Mouse (Mus musculus) cerebellum, postnatal 25 days (tissue): ENCODE data around the gene Arl16.

ENCODE experiments used
- DNase-seq, 2 experiments: peaks; one replicate each; pipeline ENCODE4 v3.0.0; 2021; ENCODE audit warnings: mixed read lengths in 2 of 2

Gene Arl16

DNA sequence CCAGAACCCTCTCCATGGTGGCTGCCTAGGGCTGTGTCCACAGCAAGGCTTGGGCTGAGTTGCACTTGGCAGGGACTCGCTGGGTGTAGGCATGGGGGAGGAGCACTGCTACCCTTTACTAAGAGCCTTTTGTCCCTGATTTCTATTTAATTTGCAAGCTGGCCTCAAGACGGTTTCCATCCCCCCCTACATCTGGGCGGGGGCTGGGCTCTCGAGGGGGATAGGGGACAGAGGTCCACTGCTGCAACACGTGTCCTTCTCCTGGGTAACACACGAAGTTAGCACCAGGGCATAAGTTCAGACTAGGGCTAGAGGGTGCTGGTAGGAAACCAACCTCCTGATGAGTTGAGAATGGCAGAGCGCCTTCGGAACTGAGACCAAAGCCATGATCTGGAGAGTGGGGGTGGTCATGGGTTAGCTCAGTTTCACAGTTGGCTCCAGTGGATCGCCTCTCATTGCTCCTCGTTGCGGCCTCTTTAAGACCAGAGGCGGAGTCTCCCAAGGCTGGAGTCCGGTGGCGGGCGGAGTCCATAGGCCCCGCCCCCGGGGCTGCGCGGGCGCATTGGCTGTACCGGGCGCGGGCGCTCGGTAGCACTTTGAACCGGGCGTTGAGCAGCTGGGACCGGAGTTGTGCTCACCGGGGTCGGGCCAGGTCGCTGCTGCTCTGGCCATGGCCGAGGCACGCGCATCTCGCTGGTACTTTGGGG lies 24.1 kb upstream of the Arl16 start, which contains the start of gene Slc25a10:
Gene Slc25a10 (plus strand): TSS at position 524 of the 707 bp plus-strand sequence.
- peak; percentile 88 to 93 for DNase-seq

DNA sequence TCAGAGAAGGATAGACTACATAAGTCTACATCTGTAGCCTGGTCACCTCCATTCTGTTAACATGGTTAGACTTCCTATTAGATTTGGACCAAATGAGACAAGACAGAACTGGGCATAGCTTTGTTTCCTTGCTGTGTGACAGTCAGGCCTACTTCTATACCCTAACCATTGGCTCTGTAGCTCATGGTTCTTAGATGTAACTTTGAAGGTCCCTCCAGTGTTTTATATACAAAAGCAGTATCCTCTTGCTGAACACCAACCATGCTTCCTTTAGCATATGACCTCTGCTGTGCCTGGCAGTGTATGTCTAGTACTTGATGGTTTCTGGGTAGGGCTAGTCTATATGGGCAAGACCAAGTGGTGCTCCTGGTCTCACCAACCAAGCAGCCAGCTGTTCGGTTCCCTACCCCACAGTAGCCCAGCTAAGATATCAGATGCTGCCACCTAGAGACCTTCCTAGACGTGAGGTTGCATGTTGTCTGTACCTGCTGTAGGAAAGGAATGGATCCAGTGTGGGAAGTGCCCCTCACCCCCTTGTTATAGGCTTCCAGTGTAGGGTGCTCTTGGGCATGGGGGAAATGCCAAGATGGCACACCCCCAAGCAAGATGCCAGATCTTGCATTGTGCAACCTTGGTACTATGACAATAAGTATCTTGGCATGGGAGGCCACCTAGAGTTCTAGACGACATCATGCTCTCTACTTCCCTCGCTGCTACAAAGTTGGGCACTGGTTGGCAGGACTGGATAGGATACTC lies 23.1 kb upstream of the Arl16 start:
- DNase-seq = no peak

DNA sequence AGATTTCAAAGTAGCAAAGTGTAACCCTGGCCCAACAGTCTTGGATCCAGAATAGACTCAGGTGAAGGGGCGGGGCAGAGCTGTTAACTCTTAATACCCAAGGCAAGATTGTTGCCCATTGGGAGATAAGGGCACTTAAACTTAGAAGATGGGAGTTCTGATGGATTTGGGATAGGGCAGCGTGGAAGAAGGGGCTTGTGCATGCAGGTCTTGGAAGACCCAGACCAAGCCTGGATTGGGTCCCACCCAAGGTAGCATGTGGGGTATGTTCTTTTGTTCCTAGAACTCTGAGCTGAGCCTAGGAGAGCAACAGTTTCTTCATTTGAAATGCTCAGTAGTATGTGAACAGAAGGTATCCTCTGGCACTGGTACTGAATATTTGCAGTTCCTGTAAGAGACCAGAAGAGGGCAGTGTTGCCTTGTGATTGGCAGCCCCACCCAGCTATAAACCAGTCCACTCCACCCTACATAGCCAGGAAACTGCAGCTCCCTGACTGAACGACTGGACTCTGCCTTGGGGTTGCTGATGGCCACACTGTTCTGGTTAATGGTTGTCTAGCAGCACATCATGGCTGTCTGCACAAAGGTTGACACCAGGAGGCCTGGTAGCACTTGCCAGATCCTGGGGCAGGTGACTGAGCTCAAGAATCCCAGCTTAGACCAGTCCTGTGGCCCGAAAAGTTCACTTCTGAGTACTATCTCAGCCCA lies 21.8 kb upstream of the Arl16 start:
- DNase-seq = peak; percentile 74 to 77

DNA sequence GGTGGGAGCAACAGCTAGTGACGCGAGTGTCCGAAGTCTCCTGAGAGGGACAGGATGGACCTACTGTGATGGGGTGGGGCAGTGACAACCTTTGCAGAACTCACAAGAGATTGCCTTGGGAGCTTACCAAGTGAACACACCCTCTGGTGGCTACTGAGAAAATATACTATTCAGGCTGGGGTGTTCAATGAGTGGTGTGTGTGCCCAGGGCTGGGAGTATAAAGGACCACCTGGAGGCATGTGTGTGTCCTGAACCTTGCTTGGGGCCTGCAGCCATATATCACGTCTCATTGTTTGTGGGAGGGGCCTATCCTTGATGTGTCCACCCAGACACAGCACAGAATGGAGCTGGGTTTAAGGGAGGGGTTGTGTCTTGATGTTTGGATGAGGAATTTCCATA lies 21.1 kb upstream of the Arl16 start:
- DNase-seq = no peak

DNA sequence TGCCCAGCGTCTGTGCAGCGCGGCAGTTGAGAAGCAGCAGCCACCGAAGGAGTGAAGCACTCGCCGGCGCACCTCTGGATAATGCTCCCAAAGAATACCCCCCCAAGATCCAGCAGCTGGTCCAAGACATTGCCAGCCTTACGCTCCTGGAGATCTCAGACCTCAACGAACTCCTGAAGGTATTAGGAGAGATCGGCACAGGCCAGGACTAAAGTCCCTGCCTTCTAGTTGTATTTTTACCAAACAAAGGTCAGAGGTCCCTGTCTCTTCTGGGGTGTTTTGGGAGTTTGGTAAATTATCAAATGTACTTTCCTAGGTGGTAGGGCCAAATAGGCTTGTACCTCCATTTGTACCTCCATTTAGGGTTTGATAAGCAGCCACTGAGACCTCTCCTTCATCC lies 17.8 kb upstream of the Arl16 start:
- no peak for DNase-seq

DNA sequence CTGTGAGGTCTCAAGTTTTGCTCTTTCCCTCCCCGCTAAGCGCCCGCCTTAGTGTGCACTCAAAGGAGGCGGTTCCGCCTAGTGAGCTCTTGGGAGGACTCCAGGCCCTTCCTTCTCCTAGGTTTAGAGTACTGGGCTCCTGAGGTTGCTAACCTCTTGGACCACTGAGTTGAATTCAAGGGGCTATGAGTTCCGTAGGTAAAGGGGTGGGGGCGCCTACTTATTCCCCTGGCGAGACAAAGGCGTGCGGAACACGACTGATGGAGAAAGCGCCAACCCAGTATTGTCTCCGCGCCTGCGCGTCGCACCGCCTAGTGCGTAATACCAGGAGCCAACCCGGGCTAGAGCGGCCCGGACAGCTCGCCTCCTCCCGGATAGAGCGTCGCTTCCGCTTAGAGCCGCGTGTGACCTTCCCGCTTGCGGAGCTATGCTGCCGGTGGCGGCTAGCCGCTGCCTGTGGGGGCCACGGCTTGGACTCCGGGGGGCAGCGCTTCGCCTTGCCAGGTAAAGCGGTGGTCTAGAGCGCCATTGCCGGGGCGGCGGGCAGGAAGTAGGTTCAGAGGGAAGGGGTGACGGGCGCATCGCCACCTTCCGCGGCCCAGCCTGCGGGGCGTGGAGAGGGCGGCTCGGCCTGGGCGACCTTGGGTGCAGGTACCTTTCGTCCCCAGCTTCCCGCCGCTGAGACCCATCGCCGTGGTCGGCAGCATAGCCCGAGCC lies 17.0 kb upstream of the Arl16 start, which contains the start of gene Mrpl12:
Gene Mrpl12 (plus strand): TSS at position 349 of the 717 bp plus-strand sequence.
- DNase-seq = peak; percentile 93 to 94

DNA sequence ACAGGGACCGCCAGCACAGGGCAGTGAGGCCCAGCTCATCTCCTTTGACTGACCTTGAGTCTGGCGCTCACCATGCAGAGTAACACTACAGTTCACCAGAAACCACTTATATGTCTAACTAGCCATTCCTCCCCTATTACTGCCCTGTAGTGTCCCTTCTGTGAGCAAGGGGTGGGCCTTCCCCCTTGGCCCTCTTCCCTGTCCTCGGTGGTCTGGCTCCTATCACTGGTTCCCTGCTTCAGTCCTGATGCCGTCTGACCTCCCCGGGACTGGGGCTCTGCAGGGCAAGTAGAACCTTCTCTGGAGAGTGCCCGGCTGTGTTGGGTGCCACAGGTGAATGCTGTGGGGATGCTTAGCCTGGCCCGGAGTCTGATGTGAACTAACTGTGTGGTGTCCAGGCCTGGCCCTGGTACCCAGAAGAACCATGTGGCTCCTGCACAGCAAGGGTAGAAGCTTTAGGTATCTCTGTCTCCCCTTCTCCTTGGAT lies 16.1 kb upstream of the Arl16 start:
- DNase-seq = no peak

DNA sequence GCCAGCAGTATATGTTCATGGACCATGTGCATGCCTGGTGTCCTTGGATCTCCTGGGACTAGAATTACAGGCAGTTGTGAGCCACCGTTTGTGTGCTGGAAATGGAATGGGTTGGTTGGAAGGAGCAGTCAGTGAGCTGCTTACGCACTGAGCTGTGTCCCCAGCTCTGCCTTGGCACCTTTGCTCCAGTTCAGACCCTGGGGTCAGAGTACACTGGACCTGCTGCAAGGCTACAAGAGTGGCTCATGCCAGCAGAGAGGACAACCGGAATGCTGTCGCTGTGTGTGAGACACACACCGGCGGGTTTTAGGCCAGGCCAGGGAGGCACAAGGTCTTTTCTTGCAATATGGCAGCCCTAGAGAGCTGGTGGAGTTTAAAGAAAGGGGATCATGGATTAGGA lies 4.6 kb upstream of the Arl16 start:
- DNase-seq = no peak

DNA sequence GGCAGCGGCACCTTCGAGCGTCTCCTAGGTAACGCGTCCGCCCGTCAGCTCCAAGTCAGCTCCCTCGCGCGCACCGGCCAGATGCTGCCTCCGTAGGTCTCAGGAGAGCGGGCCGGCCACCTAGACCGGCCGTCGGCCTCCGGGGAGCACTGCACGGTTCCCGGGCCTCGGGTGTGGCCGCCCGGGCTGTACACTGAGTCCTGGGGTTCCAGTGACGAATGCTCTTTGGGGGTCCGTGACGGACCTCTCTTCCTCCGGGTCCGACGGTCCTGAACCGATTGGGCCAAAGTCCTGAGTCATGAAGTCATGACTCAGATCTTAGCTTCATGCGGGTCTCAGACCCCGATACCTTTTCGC lies 307 bp upstream of the Arl16 start:
- DNase-seq = no peak

DNA sequence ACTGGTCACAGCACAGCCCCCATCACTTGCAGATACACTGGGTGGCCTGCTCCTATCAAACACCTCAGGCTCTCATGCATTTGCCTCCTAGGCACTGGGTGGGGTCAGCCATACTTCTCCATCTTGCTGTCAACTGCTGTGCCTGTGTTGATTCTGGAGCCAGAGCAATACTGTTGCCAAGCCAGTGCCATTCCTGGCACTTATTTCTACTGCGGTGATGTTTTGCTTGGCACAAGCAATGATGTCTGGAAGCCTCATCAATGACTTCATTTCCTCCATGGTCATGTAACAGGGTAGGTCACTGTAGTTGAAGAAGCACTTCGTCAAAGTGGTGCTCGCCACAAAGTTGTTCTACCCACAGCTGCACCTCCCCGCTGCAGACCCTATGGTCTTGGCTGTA lies 1.9 kb downstream of the Arl16 start:
- no peak for DNase-seq

DNA sequence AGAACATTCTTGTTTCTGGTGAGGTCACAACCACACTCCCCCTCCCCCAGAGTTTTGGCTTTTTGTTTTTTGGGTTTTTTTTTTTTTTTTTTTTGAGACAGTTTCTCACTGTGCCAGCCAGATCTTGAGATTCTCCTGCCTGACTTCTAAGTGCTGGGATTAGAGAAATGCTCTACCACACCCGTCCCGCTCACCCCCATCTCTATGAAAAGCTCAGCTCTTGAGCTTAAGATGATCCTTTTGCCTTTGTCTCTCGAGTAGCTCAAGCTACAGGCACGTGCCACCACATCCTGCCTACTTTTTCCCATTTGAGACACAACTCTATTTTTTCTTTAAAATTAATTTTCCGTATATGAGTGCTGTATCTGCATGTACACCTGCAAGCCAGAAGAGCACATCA lies 3.0 kb downstream of the Arl16 start:
- DNase-seq = no peak

DNA sequence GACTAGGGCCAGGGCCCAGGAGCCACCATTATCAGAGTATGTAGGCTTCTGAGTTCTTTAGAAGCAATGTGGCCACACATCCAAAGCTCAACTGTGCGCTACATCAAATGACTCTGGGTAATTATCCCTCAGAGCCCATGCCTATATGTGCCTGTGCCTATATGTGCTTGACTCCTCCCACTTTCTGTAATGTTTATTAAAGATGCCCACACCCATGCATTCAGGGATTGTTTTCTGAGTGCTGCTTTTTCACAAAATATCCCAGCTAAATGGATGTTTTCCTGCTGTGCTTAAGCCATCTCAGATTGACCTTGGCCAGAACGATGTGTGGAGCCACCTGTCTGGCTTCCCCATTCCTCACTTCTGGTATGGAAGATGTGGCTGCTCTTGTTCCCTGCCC lies 3.9 kb downstream of the Arl16 start:
- DNase-seq = no peak

DNA sequence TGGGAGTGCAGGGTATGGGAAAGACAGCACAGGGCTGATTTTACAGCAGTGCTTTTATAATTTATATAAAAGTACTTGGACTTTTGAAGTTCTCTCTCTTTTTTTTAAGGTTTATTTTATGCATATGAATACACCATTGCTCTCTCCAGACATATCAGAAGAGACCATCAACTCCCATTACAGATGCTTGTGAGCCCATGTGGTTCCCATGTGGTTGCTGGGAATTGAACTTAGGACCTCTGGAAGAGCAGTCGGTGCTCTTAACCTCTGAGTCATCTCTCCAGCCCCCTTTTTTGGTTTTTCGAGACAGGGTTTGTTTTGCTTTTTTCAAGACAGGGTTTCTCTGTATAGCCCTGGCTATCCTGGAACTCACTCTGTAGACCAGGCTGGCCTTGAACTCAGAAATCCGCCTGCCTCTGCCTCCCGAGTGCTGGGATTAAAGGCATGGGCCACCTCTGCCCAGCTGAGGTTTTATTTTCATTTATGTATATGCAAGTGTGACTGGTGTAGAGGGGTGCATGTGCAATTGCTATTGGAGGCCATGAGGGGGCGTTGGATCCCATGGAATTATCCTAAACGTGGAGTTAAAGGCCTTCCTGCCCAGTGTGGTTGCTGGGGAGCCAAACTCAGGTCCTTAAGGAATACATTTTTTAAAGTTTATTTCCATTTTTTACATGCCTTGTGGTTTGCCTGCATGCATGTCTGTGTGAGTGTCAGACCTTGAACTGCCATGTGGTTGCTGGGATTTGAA lies 8.4 kb downstream of the Arl16 start:
- no peak for DNase-seq

DNA sequence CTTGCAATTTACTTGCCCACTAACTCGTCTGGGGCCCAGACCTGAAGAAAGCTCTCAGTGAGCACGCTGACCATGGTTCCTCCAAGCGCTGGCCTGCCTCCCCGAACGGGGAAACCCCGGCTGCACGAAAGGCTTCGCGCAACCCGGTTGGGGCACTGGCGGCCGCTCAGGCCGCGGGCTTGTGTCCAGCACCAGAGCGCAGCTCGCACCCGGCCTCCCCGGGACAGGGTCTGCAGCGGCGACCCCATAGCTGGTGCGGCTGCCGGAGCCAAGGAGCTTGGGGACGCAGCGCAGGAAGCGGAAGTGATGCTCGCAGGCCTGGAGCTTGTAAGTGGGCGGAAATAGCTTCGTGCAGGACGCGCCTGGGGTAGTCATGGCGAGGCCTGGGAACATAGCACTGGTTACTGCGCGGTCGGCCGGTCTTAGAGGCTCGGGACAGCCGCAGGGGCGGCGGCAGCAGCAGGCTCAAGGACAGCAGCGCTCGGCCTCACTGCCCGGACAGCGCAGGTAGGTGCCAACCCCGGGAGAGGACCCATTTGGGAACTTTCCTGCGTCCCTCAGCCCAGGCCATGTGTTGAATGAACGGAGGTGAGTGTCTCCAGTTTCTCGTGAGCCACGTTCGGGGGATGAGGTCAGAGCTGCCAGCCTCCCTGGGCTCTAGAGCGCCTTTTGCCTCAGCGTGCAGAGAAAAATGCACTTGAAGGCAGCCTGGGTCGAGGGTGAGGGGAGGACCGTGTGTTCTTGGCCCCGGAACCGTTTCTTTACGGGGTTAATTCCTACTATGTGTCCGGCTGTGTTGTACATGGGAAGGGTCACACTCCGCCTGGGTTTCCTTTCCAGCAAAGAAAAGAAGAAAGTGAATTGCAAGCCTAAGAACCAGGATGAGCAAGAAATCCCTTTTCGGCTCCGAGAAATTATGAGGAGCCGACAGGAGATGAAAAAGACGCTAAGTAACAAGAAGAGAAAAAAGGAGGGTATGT lies 9.3 kb downstream of the Arl16 start, which contains the start of the genes Oxld1 and Ccdc137:
Gene Oxld1 (minus strand): TSS at position 297 of the 980 bp plus-strand sequence.
Gene Ccdc137 (plus strand): TSS at position 344 of the 980 bp plus-strand sequence.
- DNase-seq = peak; percentile 83 to 84

DNA sequence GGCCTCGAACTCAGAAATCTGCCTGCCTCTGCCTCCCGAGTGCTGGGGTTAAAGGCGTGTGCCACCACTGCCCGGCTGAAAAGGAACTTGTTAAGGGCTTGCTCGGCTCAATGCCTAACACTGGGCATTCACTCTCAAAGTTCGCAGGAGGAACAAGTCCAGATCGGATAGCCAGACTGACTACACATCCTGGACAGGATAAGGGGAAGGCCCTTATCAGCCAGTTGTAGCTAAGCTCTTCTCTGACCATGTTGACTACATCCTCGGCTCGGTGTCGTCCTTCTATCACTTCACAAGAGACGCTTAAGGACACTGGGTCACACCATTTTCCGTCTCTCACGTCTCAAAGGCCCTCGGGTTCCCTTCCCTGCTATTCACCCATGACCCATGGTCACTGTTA lies 10.0 kb downstream of the Arl16 start:
- no peak for DNase-seq

DNA sequence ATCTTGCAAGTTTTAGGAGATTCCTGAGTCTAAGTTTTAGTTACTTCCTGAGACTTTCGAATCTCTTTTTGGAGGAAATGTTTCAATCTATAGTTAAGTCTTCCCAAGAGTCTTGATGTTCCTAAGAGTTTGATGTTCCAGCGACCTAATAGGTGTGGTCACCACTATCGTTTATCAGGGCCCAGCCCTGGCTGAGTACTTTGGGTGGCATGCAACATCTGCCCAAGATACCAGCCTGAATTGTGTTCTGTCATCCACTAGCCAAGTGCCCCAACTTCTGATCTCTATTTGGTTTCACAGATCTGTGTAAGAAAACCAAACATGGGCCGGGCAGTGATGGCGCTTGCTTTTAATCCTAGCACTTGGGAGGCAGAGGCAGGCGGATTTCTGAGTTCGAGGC lies 12.0 kb downstream of the Arl16 start:
- no peak for DNase-seq

DNA sequence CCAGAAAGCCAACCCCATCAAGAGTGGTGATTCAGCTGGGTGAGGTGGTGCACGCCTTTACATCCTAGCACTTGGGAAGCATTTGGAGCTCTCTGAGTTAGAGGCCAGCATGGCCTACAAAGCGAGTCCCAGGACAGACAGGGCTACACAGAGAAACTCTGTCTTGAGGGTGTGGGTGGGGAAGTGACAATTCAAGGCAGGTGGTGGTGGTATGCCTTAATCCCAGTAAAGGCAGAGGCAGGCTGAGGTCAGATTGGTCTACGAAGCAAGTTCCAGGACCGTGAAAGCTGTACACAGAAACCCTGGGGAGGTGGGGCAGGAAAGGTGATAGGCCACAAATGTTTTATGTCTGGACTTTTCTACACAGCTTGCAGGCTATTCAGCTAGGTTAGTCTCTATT lies 12.4 kb downstream of the Arl16 start:
- no peak for DNase-seq

DNA sequence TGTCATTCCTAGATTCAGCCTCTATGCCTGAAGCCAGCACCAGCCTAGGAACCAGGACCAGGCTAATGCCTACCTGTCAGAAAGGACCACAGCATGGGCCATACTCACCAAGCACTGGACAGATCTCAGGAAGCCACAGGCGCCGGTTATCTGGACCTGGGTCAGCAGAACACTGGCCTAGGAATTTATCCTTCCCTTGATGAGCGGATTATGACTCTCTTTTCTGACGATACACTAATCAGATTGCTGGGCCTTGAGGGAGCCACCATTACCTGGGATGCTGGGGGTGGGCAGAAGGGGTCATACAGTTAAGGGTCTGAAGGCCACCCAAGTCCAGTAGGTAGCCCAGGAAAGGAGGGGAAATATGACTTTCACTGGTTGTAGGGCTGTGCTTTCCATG lies 14.1 kb downstream of the Arl16 start, which contains the start of gene Pde6g:
Gene Pde6g (minus strand): TSS at position 195 of the 400 bp plus-strand sequence.
- no peak for DNase-seq

DNA sequence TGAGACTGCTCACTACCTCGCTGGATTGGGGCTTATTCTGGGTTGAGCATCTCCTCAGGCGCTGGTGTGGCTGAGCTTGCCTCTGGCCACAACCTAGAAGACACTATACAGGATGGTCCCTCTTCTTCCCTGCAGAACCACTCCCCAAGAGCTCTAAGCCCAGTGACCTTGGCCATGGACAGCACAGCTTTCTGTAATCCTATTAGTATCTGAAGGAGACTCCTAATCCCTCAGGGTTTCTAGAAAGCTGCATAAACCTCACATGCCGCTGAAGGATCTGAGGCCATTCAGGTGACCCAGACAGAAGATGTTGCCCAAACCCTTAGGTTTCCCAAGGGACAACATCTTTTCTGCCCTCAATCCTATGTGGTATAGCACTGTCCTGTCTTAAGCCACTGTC lies 15.2 kb downstream of the Arl16 start:
- no peak for DNase-seq

DNA sequence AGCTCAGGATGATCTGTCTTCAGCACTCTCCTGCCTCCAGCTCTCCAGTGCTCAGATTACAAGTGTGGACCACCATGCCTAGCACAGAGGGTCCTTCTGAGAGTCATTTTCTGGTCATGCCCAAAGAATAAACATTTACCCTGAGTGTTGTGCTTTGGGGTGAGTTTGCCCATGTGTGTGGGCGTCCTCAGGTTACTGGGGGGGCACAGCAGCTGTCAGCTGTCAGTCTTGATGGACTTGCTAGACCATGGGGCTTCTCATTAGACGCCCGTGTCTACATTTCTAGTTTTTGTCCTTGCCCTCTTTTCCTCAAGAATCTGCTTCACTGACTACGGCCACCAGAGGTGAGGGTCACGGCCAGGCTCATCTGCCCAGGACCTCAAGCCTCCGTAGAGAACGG lies 20.2 kb downstream of the Arl16 start:
- no peak for DNase-seq

DNA sequence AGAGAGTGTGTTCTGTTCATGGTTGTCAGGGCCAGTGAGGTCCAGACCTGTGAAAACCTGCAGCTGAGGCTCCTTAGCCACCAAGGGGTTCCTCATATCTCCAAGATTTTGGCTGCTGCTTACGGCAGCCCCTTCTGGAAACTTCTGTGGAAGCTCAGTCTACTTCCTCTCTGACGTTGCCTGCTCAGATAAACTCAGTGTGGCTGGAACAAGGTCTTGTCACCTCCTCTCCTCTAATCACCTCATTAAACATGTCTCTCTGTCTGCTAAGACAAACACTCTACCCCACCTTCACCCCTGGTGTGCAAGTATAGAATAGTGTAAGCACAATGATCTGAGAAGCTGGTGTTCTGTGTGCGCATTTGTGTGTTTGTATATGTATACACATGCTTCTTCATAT lies 21.9 kb downstream of the Arl16 start:
- DNase-seq = no peak
